Mouse (Mus musculus) kidney, adult 2 months (tissue): Measurements from ENCODE around the gene Rasl11b.

Experiments
- CTCF ChIP-seq: fragments of 200-500 bp; conservative IDR thresholded peaks from 2 replicates; pipeline ENCODE4 v1.5.1; 2011; ENCODE audit warnings: low read depth, mild to moderate bottlenecking, control low read depth, low read length, moderate library complexity, mixed read lengths; ENCODE audit not compliant: insufficient read depth, insufficient read length
- POLR2A ChIP-seq: fragments of 200-500 bp; IDR thresholded peaks from one replicate; pipeline ENCODE4 v1.6.1; 2011; ENCODE audit warnings: low read depth, low read length, control low read depth

DNA sequence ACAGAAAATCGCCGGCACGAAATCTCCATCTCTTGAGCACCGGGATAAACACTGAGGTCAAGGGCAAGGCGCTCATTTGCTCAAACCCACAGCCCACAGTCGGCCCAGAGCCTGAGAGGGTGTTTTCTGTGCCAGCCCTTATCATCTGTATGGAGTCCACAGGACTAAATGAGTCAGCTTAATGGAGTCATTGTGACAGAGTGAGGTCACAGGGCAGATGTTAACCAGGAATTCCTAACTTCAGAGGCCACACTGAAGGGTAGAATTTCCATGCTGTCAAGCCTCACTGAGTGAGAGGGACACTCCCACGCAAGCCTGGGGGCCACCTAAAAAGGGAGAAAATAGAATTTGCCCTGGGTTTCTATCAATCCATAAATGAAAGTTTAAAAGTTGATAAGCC lies 35.2 kb upstream of the Rasl11b start:
- TF ChIP-seq POLR2A (no peak), CTCF (no peak)
